Mouse (Mus musculus): ENCODE results near the gene Vangl2.

DNA sequence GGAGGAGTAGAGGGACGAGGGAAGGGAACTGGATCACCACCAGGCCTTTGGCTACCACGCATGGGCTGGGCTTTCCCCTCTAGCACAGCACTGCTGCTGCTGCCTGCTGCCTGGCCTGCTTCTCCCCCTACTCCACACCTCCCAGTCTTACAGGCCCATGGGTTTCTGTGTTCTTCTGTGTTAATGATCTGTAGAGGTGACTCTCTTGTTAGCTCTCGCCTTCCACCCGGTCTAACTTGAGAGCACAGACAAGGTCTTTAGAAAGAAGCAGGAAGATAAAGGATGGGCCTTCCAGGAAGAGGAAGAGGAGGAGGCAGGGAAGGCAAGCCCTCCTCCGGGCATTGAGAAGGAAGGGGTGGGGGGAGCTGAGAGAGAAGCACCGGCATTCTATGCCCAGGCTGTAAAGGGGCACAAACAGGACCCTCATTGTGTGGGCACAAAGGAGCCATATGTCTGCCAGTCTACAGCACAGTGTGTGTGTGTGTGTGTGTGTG is 20.0 kb upstream of the Vangl2 start:
- no peak for TF ChIP-seq ZNF384 (IDR thresholded peaks at IDR 0.05; ENCODE audit: low read depth, low read length)
- TF ChIP-seq HCFC1 (IDR thresholded peaks at IDR 0.05; ENCODE audit: borderline replicate concordance, insufficient read depth, low read length): no peak
- TF ChIP-seq ZC3H11A (IDR thresholded peaks at IDR 0.05; ENCODE audit: borderline replicate concordance, low read depth, low read length): no peak
- no peak for TF ChIP-seq MAFK (IDR thresholded peaks at IDR 0.05; ENCODE audit: insufficient read depth, low read depth, low read length)
